Comparison of ENCODE assay signal across 8 mouse cellular contexts in the genomic region with DNA sequence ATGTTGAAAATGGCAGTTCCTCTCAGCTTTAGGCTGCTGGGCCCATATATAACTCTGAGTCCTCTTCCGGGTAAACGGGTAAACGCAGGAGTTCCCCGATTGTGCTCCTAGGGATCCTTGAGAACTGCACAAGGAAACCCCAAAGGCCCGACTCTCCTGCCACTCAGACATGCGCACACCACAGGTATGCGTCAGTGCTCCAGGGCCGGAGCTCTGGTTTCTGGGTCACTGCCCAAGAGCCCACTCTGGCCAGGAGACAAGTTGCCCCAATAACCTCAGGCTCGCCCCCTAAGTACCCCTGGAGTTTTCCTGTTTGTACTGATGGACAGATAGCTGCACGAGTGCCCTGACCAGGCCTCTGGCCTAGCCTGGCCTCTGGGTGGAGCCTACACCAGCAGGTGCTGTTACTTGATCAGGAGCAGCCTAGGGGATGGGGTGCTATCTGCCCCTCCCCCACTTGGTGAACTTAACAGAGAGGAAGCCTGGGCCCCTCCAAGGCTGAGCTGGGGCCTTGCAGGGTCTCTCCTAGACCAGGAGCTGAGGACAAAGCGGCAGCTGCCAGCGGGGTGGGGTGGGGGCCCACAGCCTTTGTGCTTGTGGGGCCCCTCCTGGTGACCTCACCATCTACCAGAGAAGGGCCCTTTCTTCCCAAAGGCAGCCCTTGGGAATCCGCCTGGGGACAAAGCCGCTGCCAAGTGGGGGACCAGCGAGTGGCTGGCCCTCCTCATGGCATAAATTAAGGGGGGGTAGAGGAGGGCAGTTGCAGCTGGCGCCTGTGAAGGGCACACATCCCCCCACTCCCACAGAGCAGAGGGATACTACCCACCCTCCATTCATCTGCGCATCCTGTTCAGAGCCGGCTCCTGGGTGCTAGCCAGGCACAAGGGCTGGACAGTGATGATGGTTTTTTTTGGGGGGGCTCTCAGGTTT. TPM values are rescaled to one million over a fixed set of nuclear protein-coding genes. Genes with fewer than 3 reads are reported as not detected.
DNase-seq lines count a peak whose midpoint lies in the region; ATAC-seq lines count a peak whose summit lies in the region.

No protein-coding gene starts in this region.

- ATAC-seq in embryonic facial prominence, embryonic 11.5 days (replicated peaks; ENCODE audit: insufficient number of reproducible peaks, low FRiP score, low TSS enrichment, low read depth): peak; percentile 87
- ATAC-seq in intestine, embryonic 16.5 days: peak; percentile 22
- ATAC-seq in limb, embryonic 15.5 days (ENCODE audit: insufficient number of reproducible peaks, low FRiP score, low TSS enrichment, low read depth): peak; percentile 54
- ATAC-seq in activated CD4-positive, CD25-positive, alpha-beta regulatory T cell, adult 4 months: no peak

- peak overlapping the region; percentile 75 for H3K27ac ChIP-seq in embryonic facial prominence, embryonic 11.5 days (replicated peaks; ENCODE audit: low read depth, low read length)
- H3K27ac ChIP-seq in intestine, embryonic 16.5 days (ENCODE audit: low read length): peak overlapping the region; percentile 79
- peak overlapping the region; percentile 47 for H3K27ac ChIP-seq in limb, embryonic 15.5 days

- H3K9me3 ChIP-seq in embryonic facial prominence, embryonic 11.5 days (replicated peaks; ENCODE audit: control insufficient read depth, low read length): no peaks in the 10 kb centered on the region
- H3K9me3 ChIP-seq in intestine, embryonic 16.5 days (ENCODE audit: control insufficient read depth, low read length): no peaks in the 10 kb centered on the region
- H3K9me3 ChIP-seq in limb, embryonic 15.5 days: no peaks in the 10 kb centered on the region

- no peaks in the 10 kb centered on the region for H3K27me3 ChIP-seq in embryonic facial prominence, embryonic 11.5 days (ENCODE audit: control insufficient read depth, insufficient read depth, low read length)
- H3K27me3 ChIP-seq in intestine, embryonic 16.5 days (replicated peaks; ENCODE audit: control insufficient read depth, insufficient read depth, low read length): no peaks in the 10 kb centered on the region
- H3K27me3 ChIP-seq in limb, embryonic 15.5 days: no peaks in the 10 kb centered on the region

- no peaks in the 10 kb centered on the region for H3K36me3 ChIP-seq in embryonic facial prominence, embryonic 11.5 days (replicated peaks; ENCODE audit: control insufficient read depth, insufficient read depth, low read depth, low read length)
- no peaks in the 10 kb centered on the region for H3K36me3 ChIP-seq in intestine, embryonic 16.5 days (ENCODE audit: control insufficient read depth, insufficient read depth, low read length)
- no peaks in the 10 kb centered on the region for H3K36me3 ChIP-seq in limb, embryonic 15.5 days

- H3K4me1 ChIP-seq in embryonic facial prominence, embryonic 11.5 days (ENCODE audit: control insufficient read depth, insufficient read depth, low read length): peaks cover 18% of the 10 kb centered on the region
- H3K4me1 ChIP-seq in intestine, embryonic 16.5 days (ENCODE audit: control insufficient read depth, insufficient read depth, low read length): peaks cover 62% of the 10 kb centered on the region
- peaks cover 48% of the 10 kb centered on the region for H3K4me1 ChIP-seq in limb, embryonic 15.5 days

- DNase-seq in right cerebral cortex, adult 18-20 months: peak; percentile 79
- no peak for DNase-seq in right cerebral cortex, postnatal 36 days (ENCODE audit: low spot score in 2 of 2)
- peak; percentile 65 for DNase-seq in embryonic facial prominence, embryonic 11.5 days (ENCODE audit: low spot score)
- DNase-seq in retina, embryonic 14.5 days (ENCODE audit: low spot score): peak; percentile 91
- no peak for DNase-seq in adrenal gland, adult 18-20 months (ENCODE audit: low spot score in 2 of 2)

- H3K4me2 ChIP-seq in embryonic facial prominence, embryonic 11.5 days (ENCODE audit: low read depth, low read length): peak overlapping the region; percentile 22
- H3K4me2 ChIP-seq in intestine, embryonic 16.5 days (ENCODE audit: low read depth, low read length): peak overlapping the region; percentile 13; the same call in 1 of the 2 replicates
- H3K4me2 ChIP-seq in limb, embryonic 15.5 days: no peak overlapping the region

- H3K9ac ChIP-seq in embryonic facial prominence, embryonic 11.5 days (replicated peaks; ENCODE audit: low read length): peak overlapping the region; percentile 35
- H3K9ac ChIP-seq in intestine, embryonic 16.5 days (ENCODE audit: low read depth, low read length): peak overlapping the region; percentile 59
- no peak overlapping the region for H3K9ac ChIP-seq in limb, embryonic 15.5 days

- 26% methylated on average over 18 of the region's 18 CpGs for WGBS in embryonic facial prominence, embryonic 11.5 days
- WGBS in intestine, embryonic 16.5 days: 47% methylated on average over 18 of the region's 18 CpGs
- 41% methylated on average over 18 of the region's 18 CpGs for WGBS in limb, embryonic 15.5 days

- H3K4me3 ChIP-seq in embryonic facial prominence, embryonic 11.5 days (ENCODE audit: low read depth, low read length): no peak overlapping the region
- H3K4me3 ChIP-seq in intestine, embryonic 16.5 days (ENCODE audit: low read length): no peak overlapping the region
- no peak overlapping the region for H3K4me3 ChIP-seq in limb, embryonic 15.5 days

RNA-seq across cellular contexts. Expression of a gene that starts 15.7 kb away (rescaled TPM):
- 3.8 and 5.4 TPM in 2 replicates for polyA plus RNA-seq in embryonic facial prominence, embryonic 11.5 days (2014; fragmentation: Nextera tagmentation; extraction: Ambion mirVana)
- 11.3 and 12.7 TPM in 2 replicates for polyA plus RNA-seq in intestine, embryonic 16.5 days (2015; fragmentation: Nextera tagmentation; extraction: Ambion mirVana)
- polyA plus RNA-seq in limb, embryonic 15.5 days (2015; fragmentation: Nextera tagmentation; extraction: Ambion mirVana): 14.4 and 14.8 TPM in 2 replicates
- polyA plus RNA-seq in activated CD4-positive, CD25-positive, alpha-beta regulatory T cell, adult 4 months (2017; shearing (Covaris generic)): 1 to 10 TPM; 2.7 to 4.3 TPM
- 10 to 100 TPM; 16.3 to 20.1 TPM for total RNA-seq in adrenal gland, adult 18-20 months (2021)

RNA-seq across cellular contexts. Expression of a gene that starts 19.5 kb away (rescaled TPM):
- 56.8 and 59.8 TPM in 2 replicates for polyA plus RNA-seq in embryonic facial prominence, embryonic 11.5 days (2014; fragmentation: Nextera tagmentation; extraction: Ambion mirVana)
- 43.0 and 46.2 TPM in 2 replicates for polyA plus RNA-seq in intestine, embryonic 16.5 days (2015; fragmentation: Nextera tagmentation; extraction: Ambion mirVana)
- polyA plus RNA-seq in limb, embryonic 15.5 days (2015; fragmentation: Nextera tagmentation; extraction: Ambion mirVana): 69.4 and 71.2 TPM in 2 replicates
- polyA plus RNA-seq in activated CD4-positive, CD25-positive, alpha-beta regulatory T cell, adult 4 months (2017; shearing (Covaris generic)): 10 to 100 TPM; 30.2 to 32.4 TPM
- 10 to 100 TPM; 43.1 to 43.7 TPM for total RNA-seq in adrenal gland, adult 18-20 months (2021)

RNA-seq across cellular contexts. Expression of a gene that starts 19.5 kb away (rescaled TPM):
- polyA plus RNA-seq in embryonic facial prominence, embryonic 11.5 days (2014; fragmentation: Nextera tagmentation; extraction: Ambion mirVana): 55.2 and 57.7 TPM in 2 replicates
- 56.2 and 58.2 TPM in 2 replicates for polyA plus RNA-seq in intestine, embryonic 16.5 days (2015; fragmentation: Nextera tagmentation; extraction: Ambion mirVana)
- 48.4 and 51.2 TPM in 2 replicates for polyA plus RNA-seq in limb, embryonic 15.5 days (2015; fragmentation: Nextera tagmentation; extraction: Ambion mirVana)
- polyA plus RNA-seq in activated CD4-positive, CD25-positive, alpha-beta regulatory T cell, adult 4 months (2017; shearing (Covaris generic)): 10 to 100 TPM; 72.7 to 78.9 TPM
- total RNA-seq in adrenal gland, adult 18-20 months (2021): 10 to 100 TPM; 61.0 to 61.3 TPM

RNA-seq across cellular contexts. Expression of a gene that starts 21.5 kb away (rescaled TPM):
- polyA plus RNA-seq in embryonic facial prominence, embryonic 11.5 days (2014; fragmentation: Nextera tagmentation; extraction: Ambion mirVana): 450 and 485 TPM in 2 replicates
- 927 and 953 TPM in 2 replicates for polyA plus RNA-seq in intestine, embryonic 16.5 days (2015; fragmentation: Nextera tagmentation; extraction: Ambion mirVana)
- polyA plus RNA-seq in limb, embryonic 15.5 days (2015; fragmentation: Nextera tagmentation; extraction: Ambion mirVana): 132 and 183 TPM in 2 replicates
- 10 to 100 TPM; 21.3 to 26.2 TPM for polyA plus RNA-seq in activated CD4-positive, CD25-positive, alpha-beta regulatory T cell, adult 4 months (2017; shearing (Covaris generic))
- 10 to 100 TPM; 45.2 to 76.0 TPM for total RNA-seq in adrenal gland, adult 18-20 months (2021)

Comparison
In these comparisons a context has a peak if more than half of its experiments do, and no peak if none do; other contexts are left out.
1. DNase-seq: peak in right cerebral cortex, adult 18-20 months (single experiment), embryonic facial prominence, embryonic 11.5 days (single experiment) and retina, embryonic 14.5 days (single experiment); none in right cerebral cortex, postnatal 36 days (0 of 2) and adrenal gland, adult 18-20 months (0 of 2).
2. Peak in every context shown above with its lines, with median percentiles within 50 percentile points of each other: H3K27ac ChIP-seq.